Mouse (Mus musculus) frontal cortex, postnatal 14 days (tissue): ENCODE results near the gene Actr1b.

Experiments
- DNase-seq, 2 experiments: peaks; one replicate each; pipeline ENCODE4 v3.0.0; 2022; ENCODE audit warnings: low spot score in 2 of 2

Actr1b gene

GRCm38 (mm10) chr1:36656233-36656632 lies 58.0 kb downstream of the Actr1b start:
- no peak for DNase-seq

- no peak for DNase-seq
Measured at GRCm38 (mm10) chr1:36655039-36655438, 59.2 kb downstream of the Actr1b start.
